Mouse (Mus musculus) heart, adult 2 months (tissue): ENCODE measurements around the gene Arl14. TPM values are rescaled to one million over a fixed set of nuclear protein-coding genes. Genes with fewer than 3 reads are reported as not detected.
"Not testable (repeated sequence)": the region's sequence is repeated elsewhere in the genome, so short reads cannot be mapped to it uniquely, and the experiment has no call there.

Experiments
- DNase-seq, 2 experiments: peaks; one replicate each; pipeline ENCODE4 v3.0.0; 2021
- H3K27ac ChIP-seq: fragments of 200-600 bp; 2 replicates; pipeline ENCODE4 v1.8.1; 2022
- H3K27me3 ChIP-seq: fragments of 200-500 bp; 2 replicates; pipeline ENCODE4 v1.6.1; 2012; ENCODE audit warnings: mild to moderate bottlenecking, low read length, inconsistent platforms, mixed read lengths; ENCODE audit not compliant: control insufficient read depth, insufficient read depth
- H3K36me3 ChIP-seq: fragments of 200-500 bp; 2 replicates; pipeline ENCODE4 v1.6.1; 2012; ENCODE audit warnings: low read length, inconsistent platforms; ENCODE audit not compliant: control insufficient read depth, insufficient read depth
- H3K4me1 ChIP-seq: fragments of 200-500 bp; 2 replicates; pipeline ENCODE4 v1.6.1; 2011; ENCODE audit warnings: low read length; ENCODE audit not compliant: control insufficient read depth, insufficient read depth
- H3K4me3 ChIP-seq: fragments of 200-600 bp; 2 replicates; pipeline ENCODE4 v1.8.1; 2022
- H3K79me2 ChIP-seq: fragments of 200-500 bp; replicated peaks from 2 replicates; pipeline ENCODE4 v1.6.1; 2012; ENCODE audit warnings: mild to moderate bottlenecking, inconsistent platforms, low read length, moderate library complexity, mixed read lengths; ENCODE audit not compliant: control insufficient read depth, insufficient read depth
- H3K9ac ChIP-seq: fragments of 200-500 bp; 2 replicates; pipeline ENCODE4 v1.6.1; 2012; ENCODE audit warnings: low read depth, mild to moderate bottlenecking, control low read depth, inconsistent platforms, low read length, mixed read lengths
- CTCF ChIP-seq: fragments of 200-600 bp; IDR thresholded peaks from 2 replicates; pipeline ENCODE4 v1.8.1; 2022; ENCODE audit warnings: antibody characterized with exemption, mild to moderate bottlenecking, moderate library complexity
- EP300 ChIP-seq: fragments of 200-500 bp; IDR thresholded peaks from 2 replicates; pipeline ENCODE4 v1.6.1; 2011; ENCODE audit warnings: low read depth, low read length, control low read depth; ENCODE audit not compliant: insufficient read depth
- POLR2A ChIP-seq: fragments of 200-500 bp; IDR thresholded peaks from 2 replicates; pipeline ENCODE4 v1.6.1; 2011; ENCODE audit warnings: mild to moderate bottlenecking, low read depth, low read length, control low read depth; ENCODE audit not compliant: insufficient read depth
- WGBS: fragments of 180-500 bp; shearing (Covaris S2); methylation state at CpG from one replicate; pipeline ENCODE4 v1.1.7; 2018; 5-methylcytosine and 5-hydroxymethylcytosine counted together
- intact Hi-C: fragments of 180-260 bp; cut with DNase I; formaldehyde crosslinking; loops from one replicate; pipeline ENCODE4 v1.15.1; 2025
- polyA plus RNA-seq: library from polyadenylated mRNA; depleted of rRNA; stranded (reverse); fragments of >200 nt; gene quantifications from 2 replicates; pipeline ENCODE4 v1.2.3, GENCODE M21; 2012
- total RNA-seq, 2 experiments: library from RNA; stranded (reverse); gene quantifications; 2 replicates each; pipeline ENCODE4 v1.2.3; 2021

Gene Arl14
- total and polyA plus RNA-seq, 3 experiments = not detected

DNA sequence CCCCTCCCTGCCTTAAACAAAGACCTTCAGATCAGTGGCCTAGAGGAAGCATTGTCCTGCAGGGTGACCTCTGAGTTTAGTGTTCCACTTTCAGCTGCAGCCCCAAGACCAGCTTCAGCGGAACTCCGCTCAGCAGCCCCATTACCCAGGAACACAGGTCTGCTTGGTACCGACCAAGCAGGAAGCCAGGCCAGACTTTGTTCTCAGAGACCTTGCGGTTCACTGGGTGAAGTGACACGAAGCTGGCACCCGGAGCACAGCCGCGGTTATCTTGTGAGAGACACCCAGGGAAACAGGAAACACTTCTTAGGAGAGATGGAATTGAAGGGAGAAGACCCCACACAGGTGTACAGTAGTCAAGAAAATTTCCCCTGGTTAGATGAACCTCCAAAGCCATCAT, 1.4 kb downstream of the Arl14 start:
- no peak for TF ChIP-seq EP300
- TF ChIP-seq CTCF = no peak
- no peak for TF ChIP-seq POLR2A
- DNase-seq = no peak
- WGBS = 63% methylated on average over 8 of the region's 8 CpGs
- intact Hi-C loops = no loop called here
- Histone ChIP-seq H3K9ac (no peak overlapping the region), H3K27me3 (no peaks in the 10 kb centered on the region), H3K36me3 (no peaks in the 10 kb centered on the region), H3K27ac (no peak overlapping the region), H3K4me3 (no peak overlapping the region), H3K79me2 (no peaks in the 10 kb centered on the region), H3K4me1 (no peaks in the 10 kb centered on the region)

DNA sequence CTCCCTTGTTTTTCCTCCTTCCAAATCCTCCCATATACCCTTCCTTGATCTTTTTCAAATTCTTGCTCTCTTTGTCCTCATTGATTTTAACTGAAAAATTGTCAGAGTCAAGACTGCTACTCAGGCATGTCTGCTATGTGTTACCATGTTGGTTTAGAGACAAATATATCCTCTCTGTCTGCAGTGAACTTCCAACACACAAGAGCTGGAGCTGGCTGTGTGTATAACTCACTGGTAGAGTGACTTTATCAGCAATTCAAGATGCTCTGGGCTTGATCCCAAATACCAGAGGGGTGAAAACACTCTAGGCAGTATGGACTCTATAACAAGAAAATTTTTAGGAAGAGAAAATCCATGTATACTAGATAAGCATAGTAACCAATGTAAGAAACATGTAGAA, 2.8 kb downstream of the Arl14 start:
- Histone ChIP-seq H3K4me3 (no peak overlapping the region), H3K27ac (no peak overlapping the region), H3K9ac (no peak overlapping the region), H3K27me3 (no peaks in the 10 kb centered on the region), H3K79me2 (no peaks in the 10 kb centered on the region), H3K36me3 (no peaks in the 10 kb centered on the region), H3K4me1 (no peaks in the 10 kb centered on the region)
- intact Hi-C loops = no loop called here
- DNase-seq = no peak
- no peak for TF ChIP-seq CTCF
- TF ChIP-seq EP300 = no peak
- no peak for TF ChIP-seq POLR2A

DNA sequence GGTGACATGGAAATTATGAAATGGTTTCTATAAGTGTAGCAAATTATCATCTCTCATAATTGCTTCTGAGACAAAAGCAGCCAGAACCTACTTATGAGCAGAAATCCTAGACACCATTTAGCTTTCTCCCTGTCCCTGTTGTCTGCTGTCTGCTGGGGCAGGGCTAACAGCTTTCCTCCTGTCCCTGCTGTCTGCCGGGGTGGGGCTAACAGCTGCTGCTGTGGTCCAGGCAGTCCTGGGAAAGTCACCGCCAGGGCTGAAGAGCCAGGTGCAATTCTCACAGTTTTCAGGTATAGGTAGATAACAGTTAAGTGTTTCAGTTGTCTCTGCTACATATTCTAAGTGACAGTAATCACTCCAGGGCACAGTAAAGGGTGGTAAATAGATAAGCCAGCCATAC, 4.3 kb downstream of the Arl14 start:
- DNase-seq = no peak
- intact Hi-C loops = no loop called here

DNA sequence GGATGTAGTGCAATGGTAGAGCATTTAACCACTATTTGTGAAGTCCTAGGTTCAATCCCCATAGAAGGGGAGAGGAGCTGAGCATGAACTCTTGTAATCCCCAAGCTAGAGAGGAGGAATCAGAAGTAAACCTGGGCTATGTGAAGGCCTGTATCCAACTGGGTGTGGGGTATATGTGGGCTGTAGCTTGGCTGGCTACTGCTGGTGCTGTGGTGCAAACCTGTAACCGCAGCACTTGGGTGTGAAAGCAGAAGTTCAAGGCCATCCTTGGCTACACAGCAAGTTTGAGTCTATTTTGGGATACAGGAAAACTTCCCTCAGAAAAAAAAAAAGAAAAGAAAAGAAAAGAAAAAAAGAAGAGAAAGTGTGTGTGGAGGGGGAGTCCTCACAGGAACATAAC, 5.8 kb downstream of the Arl14 start:
- WGBS = 74% methylated on average over 1 of the region's 1 CpGs
- Histone ChIP-seq H3K27me3 (no peaks in the 10 kb centered on the region), H3K4me3 (no peak overlapping the region), H3K36me3 (no peaks in the 10 kb centered on the region), H3K27ac (no peak overlapping the region), H3K4me1 (no peaks in the 10 kb centered on the region), H3K9ac (no peak overlapping the region), H3K79me2 (no peaks in the 10 kb centered on the region)
- intact Hi-C loops = no loop called here
- TF ChIP-seq POLR2A = no peak
- no peak for TF ChIP-seq EP300
- TF ChIP-seq CTCF = no peak
- DNase-seq = no peak

More for the DNA sequence above, 4.3 kb downstream of the Arl14 start:
- no peaks in the 10 kb centered on the region for H3K4me1 ChIP-seq
- TF ChIP-seq EP300 = no peak
- TF ChIP-seq CTCF = no peak
- no peak for TF ChIP-seq POLR2A
- H3K27ac ChIP-seq = no peak overlapping the region
- H3K4me3 ChIP-seq = no peak overlapping the region
- no peaks in the 10 kb centered on the region for H3K27me3 ChIP-seq
- 57% methylated on average over 2 of the region's 2 CpGs for WGBS
- no peaks in the 10 kb centered on the region for H3K36me3 ChIP-seq
- no peak overlapping the region for H3K9ac ChIP-seq
- H3K79me2 ChIP-seq = no peaks in the 10 kb centered on the region

DNA sequence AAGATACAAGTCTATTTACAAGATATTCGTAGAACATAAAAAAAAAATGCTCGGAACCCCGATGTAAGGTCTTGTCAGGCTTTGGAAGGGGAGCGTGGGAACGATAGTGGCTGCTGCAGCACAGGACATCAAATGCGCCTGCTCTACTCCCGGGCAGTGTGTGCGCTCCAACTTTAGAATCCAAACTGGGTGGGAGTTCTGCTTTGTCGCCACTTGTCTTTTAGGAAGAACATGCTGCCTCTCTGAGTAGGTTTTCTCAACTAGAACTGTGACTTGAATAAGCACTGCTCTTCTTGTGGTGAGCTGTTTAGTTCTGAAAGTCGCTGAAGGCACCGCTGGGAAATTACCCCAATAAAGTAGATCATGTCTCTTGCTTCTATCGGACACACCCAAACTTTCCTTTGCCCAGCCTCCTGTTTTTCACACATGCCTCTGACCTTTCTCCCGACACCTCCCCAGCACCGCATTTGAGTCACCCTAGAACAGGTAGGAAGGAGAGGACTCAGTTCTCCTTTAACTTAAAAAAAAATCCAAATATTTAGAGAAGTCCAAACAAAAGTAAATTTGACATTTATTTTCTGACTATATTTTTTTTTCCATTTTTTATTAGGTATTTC, 9.4 kb downstream of the Arl14 start:
- TF ChIP-seq EP300 = no peak
- TF ChIP-seq CTCF = no peak
- TF ChIP-seq POLR2A = no peak
- Histone ChIP-seq H3K36me3 (no peaks in the 10 kb centered on the region), H3K79me2 (no peaks in the 10 kb centered on the region), H3K27ac (no peak overlapping the region), H3K9ac (no peak overlapping the region), H3K27me3 (no peaks in the 10 kb centered on the region), H3K4me3 (no peak overlapping the region), H3K4me1 (no peaks in the 10 kb centered on the region)
- intact Hi-C loops = no loop called here
- WGBS = 90% methylated on average over 14 of the region's 14 CpGs
- DNase-seq = no peak

DNA sequence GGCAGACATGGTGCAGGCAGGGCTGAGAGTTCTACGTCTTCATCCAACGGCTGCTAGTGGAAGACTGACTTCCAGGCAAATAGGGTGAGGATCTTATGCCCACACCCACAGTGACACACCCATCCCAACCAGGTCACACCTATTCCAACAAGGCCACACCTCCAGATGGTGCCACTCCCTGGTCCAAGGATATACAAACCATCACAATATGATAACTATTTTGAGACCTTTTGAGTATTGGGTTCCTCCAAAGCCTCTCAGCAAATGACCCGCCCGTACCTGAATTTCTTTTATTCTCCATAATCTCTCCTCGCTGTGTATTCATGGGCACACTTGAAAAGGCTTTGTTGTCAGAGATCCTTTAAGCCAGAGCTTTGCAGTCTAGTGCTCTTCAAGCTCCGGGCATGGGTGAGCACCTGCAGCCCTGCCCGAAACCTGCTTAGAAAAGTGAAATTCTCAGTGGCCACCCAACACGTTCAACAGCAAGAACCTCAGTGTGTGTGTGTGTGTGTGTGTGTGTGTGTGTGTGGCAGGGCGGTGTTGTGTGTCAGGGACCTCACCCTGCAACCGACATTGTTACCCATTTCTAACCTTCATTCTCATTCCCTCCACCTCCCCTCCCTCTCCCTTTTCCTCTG, 11.5 kb downstream of the Arl14 start:
- DNase-seq, H3K4me1 ChIP-seq, H3K27ac ChIP-seq, H3K36me3 ChIP-seq, H3K79me2 ChIP-seq, H3K9ac ChIP-seq, H3K27me3 ChIP-seq, H3K4me3 ChIP-seq, intact Hi-C loops: not testable (repeated sequence)
- WGBS = 87% methylated on average over 10 of the region's 10 CpGs
